Mouse (Mus musculus) hematopoietic stem cell, adult 5-6 weeks (primary cell): ENCODE results near the gene Ctf2. TPM values are rescaled to one million over a fixed set of nuclear protein-coding genes. Genes with fewer than 3 reads are reported as not detected.
"Not testable (repeated sequence)": the region's sequence is repeated elsewhere in the genome, so short reads cannot be mapped to it uniquely, and the experiment has no call there.

ENCODE experiments used
- ATAC-seq, 2 experiments: fragments of 125-278 bp in 1 of 2; replicated peaks in 1 of 2; 2 replicates each; pipeline ENCODE4 v1.8.0; 2016 to 2017; ENCODE audit warnings: inconsistent platforms in 2 of 2, mild to moderate bottlenecking in 2 of 2, moderate number of reproducible peaks in 2 of 2, low read depth in 1 of 2, moderate TSS enrichment in 1 of 2; ENCODE audit not compliant: low FRiP score in 2 of 2, poor library complexity in 2 of 2, severe bottlenecking in 2 of 2, insufficient read depth in 1 of 2, low TSS enrichment in 1 of 2
- total RNA-seq: library from RNA; stranded (forward); fragments of 172-1452, 232-1000 nt; gene quantifications from 2 replicates; pipeline ENCODE4 v1.2.3, GENCODE M21; 2017

Gene Ctf2
- not detected in 2 replicates for total RNA-seq

DNA sequence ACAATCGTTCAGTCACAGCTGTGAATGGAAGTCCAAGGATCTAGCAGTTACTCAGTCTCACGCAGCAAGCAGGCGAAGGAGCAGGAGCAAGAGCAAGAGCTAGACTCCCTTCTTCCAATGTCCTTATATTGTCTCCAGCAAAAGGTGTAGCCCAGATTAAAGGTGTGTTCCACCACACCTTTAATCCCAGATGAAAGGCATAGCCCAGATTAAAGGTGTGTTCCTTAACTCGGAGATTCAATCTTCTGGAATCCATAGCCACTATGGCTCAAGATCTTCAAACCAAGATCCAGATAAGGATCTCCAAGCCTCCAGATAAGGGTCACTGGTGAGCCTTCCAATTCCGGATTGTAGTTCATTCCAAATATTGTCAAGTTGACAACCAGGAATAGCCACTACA lies at the start of gene Ctf2:
Gene Ctf2 (minus strand): TSS at position 101 of the 400 bp plus-strand sequence.
- ATAC-seq = not testable (repeated sequence)

DNA sequence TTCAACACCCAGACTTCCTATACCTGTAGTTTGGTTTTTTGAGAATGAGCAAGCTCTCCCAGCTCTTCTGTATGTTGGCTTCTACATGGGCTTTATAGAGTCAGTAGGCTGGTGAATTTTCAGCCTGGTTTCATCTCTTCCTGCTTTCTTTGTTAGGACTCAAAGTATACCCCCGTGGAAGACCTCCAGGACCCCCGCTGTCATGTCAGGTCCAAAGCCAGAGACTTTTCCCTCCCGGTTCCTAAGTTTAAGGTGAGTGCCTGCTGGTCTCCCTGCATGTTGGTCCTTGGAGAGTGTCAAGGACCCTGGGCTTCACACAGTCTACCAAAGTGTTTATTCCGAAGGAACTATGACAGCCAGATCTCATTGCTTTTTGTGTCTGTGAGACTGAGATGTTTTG lies 46.4 kb upstream of the Ctf2 start:
- ATAC-seq = no peak

DNA sequence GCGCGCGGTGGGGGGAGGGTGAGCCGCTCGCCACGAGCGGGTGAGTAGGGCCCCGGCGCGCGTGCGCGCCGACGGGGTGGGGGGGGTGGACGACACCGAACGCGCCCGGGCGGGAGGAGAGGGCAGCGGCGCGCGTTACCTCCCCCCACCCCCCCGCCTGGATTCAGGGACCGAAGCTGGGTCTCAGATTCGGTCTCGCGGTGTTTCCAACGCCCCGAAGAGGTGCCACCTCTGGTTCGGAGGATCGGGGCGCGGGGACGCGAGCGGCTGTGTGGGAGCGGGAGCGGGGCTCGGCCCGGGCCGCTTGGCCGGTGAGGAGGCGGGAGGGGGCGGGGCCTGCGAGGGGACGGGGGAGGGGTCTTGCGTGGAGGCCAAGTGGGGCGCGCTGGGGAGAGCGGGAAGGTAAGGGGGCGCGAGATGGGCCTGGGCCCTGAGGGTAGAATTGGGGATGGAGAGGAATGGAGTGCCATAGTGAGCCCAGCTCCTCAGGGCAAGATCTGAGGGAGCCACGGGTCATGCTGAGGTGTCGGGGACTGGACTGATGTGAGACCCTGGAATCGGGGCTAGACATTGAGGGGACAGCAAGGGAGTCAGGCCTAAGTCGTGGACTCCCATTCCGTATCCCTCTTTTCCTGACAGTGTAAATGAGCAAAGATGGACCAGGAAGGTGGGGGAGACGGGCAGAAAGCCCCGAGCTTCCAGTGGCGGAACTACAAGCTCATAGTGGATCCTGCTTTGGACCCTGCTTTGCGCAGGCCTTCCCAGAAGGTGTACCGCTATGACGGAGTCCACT lies 45.7 kb upstream of the Ctf2 start:
- no peak; a peak in 1 of 4 replicates for ATAC-seq

DNA sequence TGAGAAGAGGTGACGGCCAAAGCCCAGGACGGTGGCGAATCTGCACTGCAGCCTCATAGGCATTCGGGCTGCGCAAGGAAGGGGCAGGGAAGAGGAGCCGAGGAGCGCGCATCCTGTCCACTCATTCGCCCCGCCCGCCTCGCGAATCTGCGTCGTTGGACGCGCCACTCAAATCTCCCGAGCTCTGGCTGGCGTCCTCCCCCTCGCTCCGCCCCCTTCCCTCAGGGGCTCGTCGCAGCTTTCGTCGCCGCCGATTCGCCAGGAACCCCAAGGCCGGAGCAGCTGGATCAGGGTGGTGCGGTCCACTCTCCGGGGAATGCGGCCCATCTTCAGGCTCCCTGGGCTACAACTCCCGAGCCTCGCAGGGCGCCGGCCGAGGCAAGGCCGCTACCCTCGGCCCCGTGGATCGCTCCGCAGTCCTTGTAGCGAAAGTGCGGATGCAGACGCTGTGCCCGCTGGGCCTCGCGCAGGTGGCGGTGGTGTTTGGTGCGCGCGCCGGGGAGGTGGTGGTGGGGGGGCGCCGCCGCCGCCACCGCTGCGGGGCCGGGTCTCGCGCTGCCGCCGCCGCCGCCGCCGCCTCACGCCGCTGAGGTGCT lies 45.0 kb upstream of the Ctf2 start:
- peak; percentile 90 to 91 for ATAC-seq

DNA sequence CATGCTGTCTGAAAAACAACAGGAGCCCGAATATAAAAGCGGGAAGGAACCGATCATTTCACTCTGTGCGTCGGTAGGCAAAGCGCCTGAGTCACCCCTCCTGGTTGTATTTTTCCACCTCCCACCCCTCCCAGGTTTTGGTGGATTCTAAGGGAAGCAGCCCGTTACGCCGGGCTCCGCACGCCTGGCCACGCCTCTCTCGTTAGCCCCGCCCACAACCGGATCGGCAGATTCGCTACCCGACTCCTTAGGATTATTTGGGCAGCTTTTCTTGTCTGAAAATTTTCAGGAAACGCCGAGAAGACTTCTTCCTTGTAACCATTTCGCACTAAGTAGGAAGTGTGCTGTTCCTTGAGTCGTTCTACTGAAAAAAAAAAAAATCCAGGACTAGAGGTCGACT lies 44.5 kb upstream of the Ctf2 start, which contains the start of gene Setd1a:
Gene Setd1a (plus strand): TSS at position 245 of the 400 bp plus-strand sequence.
- ATAC-seq = peak; percentile 61 to 63

DNA sequence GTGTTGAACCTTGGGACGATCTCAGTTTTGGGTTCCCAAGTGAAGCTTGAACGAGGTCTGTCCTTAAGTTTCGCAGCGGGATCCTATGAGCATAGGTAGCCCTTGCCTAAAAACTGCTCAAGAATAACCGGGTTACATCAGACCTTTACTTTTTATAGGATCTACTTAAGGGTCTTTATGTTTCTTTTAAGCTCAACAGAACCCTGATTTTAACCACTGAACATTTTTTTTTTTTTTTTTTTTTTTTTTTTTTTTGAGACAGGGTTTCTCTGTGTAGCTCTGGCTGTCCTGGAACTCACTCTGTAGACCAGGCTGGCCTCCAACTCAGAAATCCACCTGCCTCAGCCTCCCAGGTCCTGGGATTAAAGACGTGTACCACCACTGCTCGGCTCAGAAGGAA lies 43.9 kb upstream of the Ctf2 start:
- not testable (repeated sequence) for ATAC-seq

DNA sequence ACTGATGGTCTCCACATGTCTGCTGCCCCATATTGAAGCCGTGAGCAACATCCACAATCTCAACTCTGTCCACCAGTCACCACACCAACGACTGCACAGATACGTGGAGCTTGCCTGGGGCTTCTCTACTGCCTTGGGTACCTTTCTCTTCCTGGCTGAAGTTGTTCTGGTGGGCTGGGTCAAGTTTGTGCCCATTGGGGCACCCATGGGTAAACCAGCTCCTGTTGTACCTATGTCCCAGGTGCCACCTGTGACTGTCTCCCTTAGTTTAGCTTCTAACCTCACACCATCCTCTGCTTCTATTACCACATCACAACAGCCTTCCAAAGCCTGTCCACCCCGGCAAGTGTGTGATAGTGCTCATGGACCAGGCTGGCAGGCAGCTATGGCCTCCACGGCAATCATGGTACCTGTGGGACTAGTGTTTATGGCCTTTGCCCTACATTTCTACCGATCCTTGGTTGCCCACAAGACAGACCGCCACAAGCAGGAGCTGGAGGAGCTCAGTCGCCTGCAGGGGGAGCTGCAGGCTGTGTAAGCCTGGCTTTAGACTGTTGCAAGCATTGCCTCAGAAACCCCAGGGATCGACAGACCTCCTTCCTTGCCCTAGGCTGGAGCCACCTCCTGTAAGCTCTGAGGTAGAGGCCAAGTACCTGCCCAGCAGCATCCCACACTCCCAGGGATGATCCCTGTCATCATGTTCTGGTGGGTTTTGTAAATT lies 41.9 kb upstream of the Ctf2 start:
- peak; percentile 35 to 42; a peak in 3 of 4 replicates for ATAC-seq

DNA sequence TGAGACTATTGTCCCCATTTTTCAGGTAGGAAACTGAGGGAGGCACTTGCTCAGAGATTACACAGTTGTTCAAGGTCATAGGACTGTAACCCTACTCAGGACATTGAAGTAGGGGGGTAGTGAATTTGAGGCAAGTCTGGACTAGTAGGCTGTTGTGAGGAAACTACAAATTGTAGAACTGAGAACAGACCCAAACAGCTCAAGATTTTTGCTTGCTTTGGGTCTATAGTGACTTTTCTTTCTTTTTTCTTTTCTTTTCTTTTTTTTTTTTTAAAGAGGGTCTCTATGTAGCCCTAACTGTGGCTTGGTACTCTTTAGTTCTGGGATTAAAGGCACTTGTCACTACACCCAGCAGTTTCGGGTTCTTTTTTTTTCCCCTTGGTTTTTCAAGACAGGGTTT lies 40.6 kb upstream of the Ctf2 start:
- no peak for ATAC-seq

DNA sequence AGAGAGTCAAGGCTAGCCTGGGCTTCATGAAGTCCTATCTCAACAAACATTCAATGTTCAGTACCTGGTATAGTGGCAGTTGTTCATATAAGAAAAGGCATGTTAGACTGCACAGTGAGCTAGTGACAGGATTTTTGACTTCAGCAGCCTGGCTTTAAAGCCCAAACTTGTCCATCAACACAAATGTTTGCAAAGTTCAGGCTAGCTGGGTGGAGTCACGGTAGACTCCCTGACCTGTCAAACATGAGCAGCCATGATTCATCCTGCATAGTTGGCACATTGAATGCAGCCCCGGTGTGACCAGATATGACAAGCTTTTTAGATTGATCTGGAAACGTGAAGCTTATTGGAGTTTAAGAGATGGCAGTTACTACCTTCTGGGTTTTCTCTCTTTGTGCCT lies 40.1 kb upstream of the Ctf2 start:
- no peak for ATAC-seq

DNA sequence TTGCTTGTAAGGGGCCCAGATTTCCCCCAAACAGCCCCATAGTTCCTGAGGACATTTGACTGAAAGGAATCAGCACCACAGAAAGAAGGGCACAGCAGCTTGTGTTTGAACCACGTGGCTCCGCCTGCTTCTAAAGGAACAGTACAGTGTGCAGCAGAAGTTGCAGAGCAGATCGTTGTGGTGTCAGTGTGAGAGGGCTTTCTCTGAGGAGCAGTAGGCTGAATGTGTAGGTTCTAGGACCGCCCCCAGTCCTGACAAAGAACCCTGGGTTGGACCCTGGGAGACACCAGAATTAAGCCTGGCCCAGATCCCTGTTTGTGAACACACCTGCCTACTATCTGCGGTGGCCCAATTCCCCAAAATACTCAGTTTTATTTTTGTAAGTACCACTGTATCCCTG lies 39.3 kb upstream of the Ctf2 start:
- no peak for ATAC-seq

DNA sequence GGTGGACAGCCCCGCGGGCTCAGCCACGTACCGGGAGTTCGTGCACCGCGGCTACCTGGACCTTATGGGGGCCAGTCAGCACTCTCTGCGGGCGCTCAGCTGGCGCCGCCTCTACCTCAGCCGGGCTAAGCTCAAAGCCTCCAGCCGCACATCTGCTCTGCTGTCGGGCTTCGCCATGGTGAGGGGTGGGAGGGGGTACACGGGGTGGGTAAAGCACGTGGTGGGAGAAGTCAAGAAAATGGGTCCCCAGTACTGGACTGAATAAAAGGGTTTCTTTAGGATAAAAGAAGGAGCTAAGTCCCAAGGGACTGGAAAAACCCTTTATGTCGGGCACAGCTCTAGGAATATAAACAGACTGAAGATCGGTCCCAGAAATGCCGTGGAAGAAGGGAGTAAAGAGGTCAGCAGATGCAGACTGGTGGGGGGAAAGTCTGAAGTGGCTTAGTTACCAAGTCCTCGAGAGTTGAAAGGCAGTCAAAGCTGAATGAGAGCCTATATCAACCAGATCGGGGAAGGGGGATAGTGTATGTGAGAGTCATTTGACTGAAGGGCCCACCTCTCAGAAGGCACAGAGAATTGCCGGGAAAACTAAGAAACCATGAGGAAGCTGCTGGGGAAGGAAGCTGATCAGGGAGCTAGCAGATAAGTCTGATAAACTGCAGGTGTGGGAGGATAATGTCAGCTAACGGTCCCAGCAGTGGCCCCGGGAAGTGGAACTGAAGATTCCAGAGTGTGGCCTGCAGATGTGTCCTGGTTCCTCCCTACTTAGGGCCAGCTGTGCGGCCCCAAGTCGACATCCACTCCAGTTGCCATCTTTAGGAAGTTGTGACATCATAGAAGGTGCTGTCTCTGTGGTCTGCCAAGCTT lies 38.3 kb upstream of the Ctf2 start:
- ATAC-seq = peak in 1 of 2 experiments; percentile 5; a peak in 1 of 4 replicates

DNA sequence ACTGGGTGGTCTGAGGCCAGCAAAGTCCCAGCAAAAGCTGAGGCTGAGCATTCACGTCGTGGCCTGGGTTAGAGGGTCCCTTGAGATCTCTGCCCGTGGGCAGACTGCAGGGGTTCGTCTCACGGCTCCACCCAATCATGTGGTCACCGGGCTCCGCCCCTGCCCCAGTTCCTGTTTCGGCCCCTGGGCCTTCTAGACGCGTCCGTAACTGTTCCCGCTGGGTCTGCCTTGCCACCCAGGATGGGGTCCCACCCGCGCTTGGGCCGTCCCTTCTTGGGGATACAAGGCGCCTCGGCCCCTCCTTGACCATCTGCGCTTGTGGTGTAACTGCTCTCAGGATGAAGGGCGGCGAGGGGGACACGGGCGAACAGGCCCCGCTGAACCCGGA lies 37.7 kb upstream of the Ctf2 start, which contains the start of gene Orai3:
Gene Orai3 (plus strand): TSS at position 165 of the 388 bp plus-strand sequence.
- peak; percentile 68 for ATAC-seq

DNA sequence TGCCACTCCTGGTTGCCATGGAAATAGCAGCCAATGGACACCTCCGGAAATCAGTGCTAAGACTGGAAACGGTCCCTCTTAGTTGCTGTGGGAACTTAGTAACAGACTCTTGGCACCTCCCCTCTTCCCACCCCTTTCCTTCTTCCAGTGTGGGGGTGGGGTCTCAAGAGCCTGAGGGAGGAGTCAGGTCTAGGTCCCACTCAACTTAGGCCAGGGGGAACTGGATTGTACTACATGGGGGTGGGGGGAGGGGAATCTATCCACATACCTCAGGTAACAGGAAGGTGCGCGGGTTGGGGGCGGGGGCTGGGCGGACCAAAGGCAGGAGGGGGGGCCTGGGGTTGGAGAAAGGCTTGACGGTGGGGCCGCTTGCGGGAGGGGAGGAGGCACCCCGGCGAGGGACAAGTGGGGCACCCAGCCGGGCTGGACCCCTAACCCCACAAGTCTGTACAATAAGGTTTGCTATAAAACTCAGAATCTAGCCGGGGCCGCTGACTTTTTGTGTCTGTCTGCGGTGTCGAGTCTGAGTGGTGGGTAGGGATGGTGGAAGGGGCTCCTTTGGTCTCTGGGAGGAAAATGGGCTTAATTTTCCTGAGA lies 37.1 kb upstream of the Ctf2 start:
- ATAC-seq = peak; percentile 66 to 81

DNA sequence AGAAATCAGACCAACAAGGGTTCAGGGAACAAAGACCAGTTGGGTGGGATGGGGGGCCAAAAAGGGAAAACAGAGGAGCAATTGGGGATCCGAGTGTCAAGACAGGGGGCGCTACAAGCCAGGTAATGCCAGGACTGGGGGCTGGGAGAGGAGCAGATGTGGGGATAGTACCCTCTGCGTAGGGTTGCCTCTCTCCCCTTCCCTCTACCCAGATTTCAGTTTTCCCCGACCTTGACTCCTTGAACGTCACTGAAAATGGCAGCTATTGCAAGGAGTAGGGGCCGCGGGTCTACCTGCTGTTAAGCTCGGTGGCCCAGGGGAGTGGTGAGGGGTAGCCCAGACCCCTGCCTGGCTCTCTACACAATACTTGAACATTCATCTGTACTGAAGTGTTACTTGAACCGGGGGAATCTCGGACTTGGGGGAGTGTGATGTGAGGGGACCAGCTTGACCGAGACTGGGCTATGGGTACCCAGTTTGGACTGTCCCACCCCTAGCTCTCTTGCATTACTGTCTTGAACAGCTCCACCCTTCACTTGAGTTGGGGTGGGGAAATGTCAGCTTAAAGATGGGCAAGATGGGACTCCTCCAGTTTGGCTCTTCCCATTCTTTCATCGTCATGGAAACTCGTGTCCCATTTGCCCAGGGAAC lies 36.5 kb upstream of the Ctf2 start:
- no peak for ATAC-seq

DNA sequence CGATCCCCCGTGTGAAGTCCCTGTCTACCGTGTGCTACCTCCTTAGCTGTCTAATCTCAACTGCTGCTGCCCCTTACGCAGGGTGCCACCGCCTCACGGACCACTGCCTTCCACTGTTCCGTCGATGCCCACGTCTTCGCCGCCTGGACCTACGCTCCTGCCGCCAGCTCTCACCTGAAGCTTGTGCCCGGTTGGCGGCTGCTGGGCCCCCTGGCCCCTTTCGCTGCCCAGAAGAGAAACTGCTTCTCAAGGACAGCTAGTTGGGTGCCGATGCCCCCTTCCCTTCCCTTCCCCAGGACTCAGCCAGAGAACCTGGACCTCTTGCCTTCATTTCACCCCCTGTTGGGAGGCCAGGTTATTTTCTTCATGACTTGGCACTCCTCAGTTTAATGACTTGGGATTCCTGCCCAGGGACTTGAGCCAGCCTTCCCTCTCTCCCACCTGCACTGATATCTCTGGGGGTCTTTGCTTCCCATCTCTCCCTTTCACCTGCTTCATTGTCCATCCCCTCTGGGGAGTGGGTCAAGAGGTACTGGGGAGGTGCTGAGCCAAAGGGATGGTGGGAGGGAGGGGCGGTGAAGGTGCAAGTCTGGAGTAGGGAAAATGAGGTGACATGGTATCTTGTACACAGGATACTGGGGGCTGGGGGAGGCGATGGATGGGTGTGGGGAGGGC lies 35.8 kb upstream of the Ctf2 start:
- ATAC-seq = no peak
